Mouse (Mus musculus): ENCODE data around the gene Gm7579. TPM values are rescaled to one million over a fixed set of nuclear protein-coding genes. Genes with fewer than 3 reads are reported as not detected.
"Not testable (repeated sequence)": the region's sequence is repeated elsewhere in the genome, so short reads cannot be mapped to it uniquely, and the experiment has no call there.

Gene Gm7579
- polyA plus RNA-seq, 1 experiment from 2014 or later = not detected

GRCm38 (mm10) chr7:142231540-142231939 is 19.9 kb downstream of the Gm7579 start:
- no peak overlapping the region for H3K4me2 ChIP-seq (replicated peaks; ENCODE audit: low read depth)
- H3K9ac ChIP-seq (ENCODE audit: low read depth, low read length) = no peak overlapping the region
- H3K36me3 ChIP-seq (ENCODE audit: control insufficient read depth, insufficient read depth) = no peaks in the 10 kb centered on the region
- H3K27me3 ChIP-seq (replicated peaks; ENCODE audit: control insufficient read depth, insufficient read depth, low read length) = peaks cover 3% of the 10 kb centered on the region; the same call in 1 of the 2 replicates
- no peaks in the 10 kb centered on the region for H3K4me1 ChIP-seq (replicated peaks; ENCODE audit: control insufficient read depth, insufficient read depth, low read length)
- H3K4me3 ChIP-seq (ENCODE audit: low read depth, low read length) = no peak overlapping the region
- ATAC-seq = peak; percentile 45
- H3K9me3 ChIP-seq (ENCODE audit: control insufficient read depth) = peaks cover 5% of the 10 kb centered on the region; the same call in 1 of the 2 replicates
- WGBS = 23% methylated on average over 1 of the region's 1 CpGs
- TF ChIP-seq CTCF (IDR thresholded peaks at IDR 0.05; ENCODE audit: low read depth) = no peak
- no peak overlapping the region for H3K27ac ChIP-seq (ENCODE audit: low read depth, low read length)

GRCm38 (mm10) chr7:142240978-142241377 is 29.3 kb downstream of the Gm7579 start, which contains the start of gene Gm40460:
Gm40460 (minus strand) TSS chr7:142241078.
- Histone ChIP-seq H3K9ac (ENCODE audit: low read depth, low read length) (no peak within 1 kb of the TSS), H3K4me3 (ENCODE audit: low read depth, low read length) (no peak within 1 kb of the TSS), H3K4me2 (replicated peaks; ENCODE audit: low read depth) (no peak within 1 kb of the TSS), H3K27me3 (replicated peaks; ENCODE audit: control insufficient read depth, insufficient read depth, low read length) (no peaks in the 10 kb centered on the region), H3K9me3 (ENCODE audit: control insufficient read depth) (peaks cover 5% of the 10 kb centered on the region; the same call in 1 of the 2 replicates), H3K36me3 (ENCODE audit: control insufficient read depth, insufficient read depth) (no peaks in the 10 kb centered on the region), H3K27ac (ENCODE audit: low read depth, low read length) (no peak within 1 kb of the TSS), H3K4me1 (replicated peaks; ENCODE audit: control insufficient read depth, insufficient read depth, low read length) (no peaks in the 10 kb centered on the region)
- ATAC-seq = no peak
- 55% methylated on average over 2 of the region's 2 CpGs for WGBS
- no peak for TF ChIP-seq CTCF (IDR thresholded peaks at IDR 0.05; ENCODE audit: low read depth)

- no peak for ATAC-seq
- H3K4me2 ChIP-seq (replicated peaks; ENCODE audit: low read depth) = no peak overlapping the region
- no peaks in the 10 kb centered on the region for H3K36me3 ChIP-seq (ENCODE audit: control insufficient read depth, insufficient read depth)
- no peak overlapping the region for H3K4me3 ChIP-seq (ENCODE audit: low read depth, low read length)
- no peak overlapping the region for H3K27ac ChIP-seq (ENCODE audit: low read depth, low read length)
- 0 out of 2 replicates have a peak, but pooled peaks cover 10% of the 10 kb centered on the region for H3K27me3 ChIP-seq (replicated peaks; ENCODE audit: control insufficient read depth, insufficient read depth, low read length)
- WGBS = 0% methylated on average over 1 of the region's 1 CpGs
- TF ChIP-seq CTCF (IDR thresholded peaks at IDR 0.05; ENCODE audit: low read depth) = peak; percentile 80
- no peak overlapping the region for H3K9ac ChIP-seq (ENCODE audit: low read depth, low read length)
- no peaks in the 10 kb centered on the region for H3K4me1 ChIP-seq (replicated peaks; ENCODE audit: control insufficient read depth, insufficient read depth, low read length)
- no peaks in the 10 kb centered on the region for H3K9me3 ChIP-seq (ENCODE audit: control insufficient read depth)
Measured at GRCm38 (mm10) chr7:142249824-142250223, 38.2 kb downstream of the Gm7579 start.

- no peak for ATAC-seq
- H3K4me1 ChIP-seq (replicated peaks; ENCODE audit: control insufficient read depth, insufficient read depth, low read length) = no peaks in the 10 kb centered on the region
Measured at GRCm38 (mm10) chr7:142255517-142255916, 43.9 kb downstream of the Gm7579 start.

GRCm38 (mm10) chr7:142258254-142258653 is 46.6 kb downstream of the Gm7579 start, which contains the start of gene Gm2431:
Gm2431 (minus strand) TSS chr7:142258354.
- not testable (repeated sequence) for H3K27ac ChIP-seq (ENCODE audit: low read depth, low read length); H3K36me3 ChIP-seq (ENCODE audit: control insufficient read depth, insufficient read depth); H3K9me3 ChIP-seq (ENCODE audit: control insufficient read depth); ATAC-seq; H3K27me3 ChIP-seq (replicated peaks; ENCODE audit: control insufficient read depth, insufficient read depth, low read length); H3K9ac ChIP-seq (ENCODE audit: low read depth, low read length); H3K4me3 ChIP-seq (ENCODE audit: low read depth, low read length); H3K4me1 ChIP-seq (replicated peaks; ENCODE audit: control insufficient read depth, insufficient read depth, low read length); H3K4me2 ChIP-seq (replicated peaks; ENCODE audit: low read depth)
- WGBS = 30% methylated on average over 1 of the region's 1 CpGs

More at GRCm38 (mm10) chr7:142255517-142255916, 43.9 kb downstream of the Gm7579 start:
- no peak overlapping the region for H3K4me3 ChIP-seq (ENCODE audit: low read depth, low read length)
- TF ChIP-seq CTCF (IDR thresholded peaks at IDR 0.05; ENCODE audit: low read depth) = peak; percentile 80
- H3K36me3 ChIP-seq (ENCODE audit: control insufficient read depth, insufficient read depth) = no peaks in the 10 kb centered on the region
- no peak overlapping the region for H3K27ac ChIP-seq (ENCODE audit: low read depth, low read length)
- H3K27me3 ChIP-seq (replicated peaks; ENCODE audit: control insufficient read depth, insufficient read depth, low read length) = 0 out of 2 replicates have a peak, but pooled peaks cover 5% of the 10 kb centered on the region
- 0% methylated on average over 2 of the region's 2 CpGs for WGBS
- no peaks in the 10 kb centered on the region for H3K9me3 ChIP-seq (ENCODE audit: control insufficient read depth)
- H3K9ac ChIP-seq (ENCODE audit: low read depth, low read length) = no peak overlapping the region
- H3K4me2 ChIP-seq (replicated peaks; ENCODE audit: low read depth) = no peak overlapping the region

Other genes with a start within 250 kb of the Gm7579 start
- gene Mob2, start 150.8 kb upstream of the Gm7579 start, polyA plus RNA-seq (2015; fragmentation: Nextera tagmentation; extraction: Ambion mirVana) = 49.5 and 54.7 TPM in 2 replicates
- 5.8 and 6.4 TPM in 2 replicates for gene Dusp8, start 116.0 kb upstream of the Gm7579 start, polyA plus RNA-seq (2015; fragmentation: Nextera tagmentation; extraction: Ambion mirVana)
- not detected in 2 replicates for gene Gm45618, start 91.1 kb upstream of the Gm7579 start, polyA plus RNA-seq (2015; fragmentation: Nextera tagmentation; extraction: Ambion mirVana)
- gene Gm39115, start 75.8 kb upstream of the Gm7579 start, polyA plus RNA-seq (2015; fragmentation: Nextera tagmentation; extraction: Ambion mirVana) = not detected in 2 replicates
- not detected in 2 replicates for gene Gm45337, start 67.3 kb upstream of the Gm7579 start, polyA plus RNA-seq (2015; fragmentation: Nextera tagmentation; extraction: Ambion mirVana)
- gene Gm29735, start 54.7 kb upstream of the Gm7579 start, polyA plus RNA-seq (2015; fragmentation: Nextera tagmentation; extraction: Ambion mirVana) = not detected in 2 replicates
- not detected in 2 replicates for gene Gm4553, start 46.1 kb upstream of the Gm7579 start, polyA plus RNA-seq (2015; fragmentation: Nextera tagmentation; extraction: Ambion mirVana)
- not detected in 2 replicates for gene Krtap5-2, start 35.9 kb upstream of the Gm7579 start, polyA plus RNA-seq (2015; fragmentation: Nextera tagmentation; extraction: Ambion mirVana)
- gene Gm10153, start 21.5 kb upstream of the Gm7579 start, polyA plus RNA-seq (2015; fragmentation: Nextera tagmentation; extraction: Ambion mirVana) = not detected in 2 replicates
- not detected in 2 replicates for gene Krtap5-3, start 10.5 kb upstream of the Gm7579 start, polyA plus RNA-seq (2015; fragmentation: Nextera tagmentation; extraction: Ambion mirVana)
- not detected in 2 replicates for gene Krtap5-5, start 18.1 kb downstream of the Gm7579 start, polyA plus RNA-seq (2015; fragmentation: Nextera tagmentation; extraction: Ambion mirVana)
- gene Gm40460, start 29.2 kb downstream of the Gm7579 start, polyA plus RNA-seq (2015; fragmentation: Nextera tagmentation; extraction: Ambion mirVana) = not detected in 2 replicates
- not detected in 2 replicates for gene Gm2431, start 46.5 kb downstream of the Gm7579 start, polyA plus RNA-seq (2015; fragmentation: Nextera tagmentation; extraction: Ambion mirVana)
- not detected in 2 replicates for gene Gm4559, start 62.5 kb downstream of the Gm7579 start, polyA plus RNA-seq (2015; fragmentation: Nextera tagmentation; extraction: Ambion mirVana)
- not detected in 2 replicates for gene Krtap5-1, start 85.3 kb downstream of the Gm7579 start, polyA plus RNA-seq (2015; fragmentation: Nextera tagmentation; extraction: Ambion mirVana)
- gene Krtap5-4, start 91.7 kb downstream of the Gm7579 start, polyA plus RNA-seq (2015; fragmentation: Nextera tagmentation; extraction: Ambion mirVana) = not detected in 2 replicates
- 1.5 and 1.6 TPM in 2 replicates for gene Ifitm10, start 161.9 kb downstream of the Gm7579 start, polyA plus RNA-seq (2015; fragmentation: Nextera tagmentation; extraction: Ambion mirVana)
- not detected in 2 replicates for gene Gm49369, start 170.8 kb downstream of the Gm7579 start, polyA plus RNA-seq (2015; fragmentation: Nextera tagmentation; extraction: Ambion mirVana)
- gene Ctsd, start 176.2 kb downstream of the Gm7579 start, polyA plus RNA-seq (2015; fragmentation: Nextera tagmentation; extraction: Ambion mirVana) = 479 and 496 TPM in 2 replicates
- 0.60 and 1.3 TPM in 2 replicates for gene Syt8, start 223.0 kb downstream of the Gm7579 start, polyA plus RNA-seq (2015; fragmentation: Nextera tagmentation; extraction: Ambion mirVana)
- gene Tnni2, start 229.9 kb downstream of the Gm7579 start, polyA plus RNA-seq (2015; fragmentation: Nextera tagmentation; extraction: Ambion mirVana) = 1.9 and 2.4 TPM in 2 replicates
- gene Lsp1, start 248.9 kb downstream of the Gm7579 start, polyA plus RNA-seq (2015; fragmentation: Nextera tagmentation; extraction: Ambion mirVana) = 55.2 and 61.8 TPM in 2 replicates

All from intestine, postnatal 0 days (tissue).